8 mouse cellular contexts compared by ENCODE assay signal in genomic region chr15:87545130-87545642, GRCm38 (mm10). TPM values are rescaled to one million over a fixed set of nuclear protein-coding genes. Genes with fewer than 3 reads are reported as not detected.
DNase-seq lines count a peak whose midpoint lies in the region; ATAC-seq and TF ChIP-seq lines count a peak whose summit lies in the region.

No protein-coding gene starts in this region.

- H3K36me3 ChIP-seq in neural tube, embryonic 11.5 days (ENCODE audit: control insufficient read depth, insufficient read depth, low read length), result no peaks in the 10 kb centered on the region
- H3K36me3 ChIP-seq in limb, embryonic 12.5 days, result no peaks in the 10 kb centered on the region
- H3K36me3 ChIP-seq in stomach, postnatal 0 days (ENCODE audit: control insufficient read depth, insufficient read depth, low read length), result no peaks in the 10 kb centered on the region

- peaks cover 15% of the 10 kb centered on the region for H3K27me3 ChIP-seq in neural tube, embryonic 11.5 days (ENCODE audit: control insufficient read depth, insufficient read depth, low read length)
- peaks cover 96% of the 10 kb centered on the region for H3K27me3 ChIP-seq in limb, embryonic 12.5 days
- H3K27me3 ChIP-seq in stomach, postnatal 0 days (ENCODE audit: control insufficient read depth, insufficient read depth, low read length), result peaks cover 25% of the 10 kb centered on the region; the same call in 1 of the 2 replicates

- ATAC-seq in frontal cortex, adult (ENCODE audit: low TSS enrichment), result peak; percentile 21; the same call in 1 of the 2 replicates
- no peak for ATAC-seq in neural tube, embryonic 11.5 days (ENCODE audit: insufficient read depth, low FRiP score, low TSS enrichment)
- ATAC-seq in limb, embryonic 12.5 days (ENCODE audit: insufficient number of reproducible peaks, insufficient read depth, low FRiP score, low TSS enrichment, low read depth), result peak; percentile 26; the same call in 1 of the 2 replicates
- 0 out of 2 replicates have a peak, but pooled peaks have one; percentile 8 for ATAC-seq in stomach, postnatal 0 days (ENCODE audit: low FRiP score, low TSS enrichment)

- TF ChIP-seq EP300 in stomach, postnatal 0 days (optimal IDR thresholded peaks at IDR 0.05), result no peak

- peak overlapping the region; percentile 87 for H3K4me2 ChIP-seq in neural tube, embryonic 11.5 days (ENCODE audit: low read depth)
- peak overlapping the region; percentile 95 for H3K4me2 ChIP-seq in limb, embryonic 12.5 days
- peak overlapping the region; percentile 62 for H3K4me2 ChIP-seq in stomach, postnatal 0 days (replicated peaks; ENCODE audit: low read depth)

- no peak for TF ChIP-seq CTCF in stomach, postnatal 0 days (IDR thresholded peaks at IDR 0.05; ENCODE audit: low read depth)

- H3K4me3 ChIP-seq in neural tube, embryonic 11.5 days (ENCODE audit: low read depth, low read length), result peak overlapping the region; percentile 71
- H3K4me3 ChIP-seq in limb, embryonic 12.5 days (replicated peaks), result peak overlapping the region; percentile 51
- peak overlapping the region; percentile 42 for H3K4me3 ChIP-seq in stomach, postnatal 0 days (ENCODE audit: low read depth, low read length)

- WGBS in neural tube, embryonic 11.5 days, result 11% methylated on average over 18 of the region's 18 CpGs
- 8% methylated on average over 18 of the region's 18 CpGs for WGBS in limb, embryonic 12.5 days
- WGBS in stomach, postnatal 0 days, result 17% methylated on average over 18 of the region's 18 CpGs

- H3K4me1 ChIP-seq in neural tube, embryonic 11.5 days (ENCODE audit: control insufficient read depth, insufficient read depth, low read length), result peaks cover 10% of the 10 kb centered on the region; the same call in 1 of the 2 replicates
- H3K4me1 ChIP-seq in limb, embryonic 12.5 days (replicated peaks), result peaks cover 3% of the 10 kb centered on the region
- no peaks in the 10 kb centered on the region; the same call in 1 of the 2 replicates for H3K4me1 ChIP-seq in stomach, postnatal 0 days (replicated peaks; ENCODE audit: control insufficient read depth, insufficient read depth)

- H3K9me3 ChIP-seq in neural tube, embryonic 11.5 days (ENCODE audit: control insufficient read depth, low read length), result no peaks in the 10 kb centered on the region
- H3K9me3 ChIP-seq in limb, embryonic 12.5 days, result no peaks in the 10 kb centered on the region
- H3K9me3 ChIP-seq in stomach, postnatal 0 days (ENCODE audit: control insufficient read depth, low read length), result no peaks in the 10 kb centered on the region

- H3K27ac ChIP-seq in neural tube, embryonic 11.5 days (ENCODE audit: low read depth, low read length), result no peak overlapping the region
- H3K27ac ChIP-seq in limb, embryonic 12.5 days, result no peak overlapping the region
- H3K27ac ChIP-seq in stomach, postnatal 0 days (replicated peaks), result no peak overlapping the region

- H3K9ac ChIP-seq in neural tube, embryonic 11.5 days (ENCODE audit: low read length), result peak overlapping the region; percentile 88
- peak overlapping the region; percentile 51; the same call in 1 of the 2 replicates for H3K9ac ChIP-seq in limb, embryonic 12.5 days (replicated peaks)
- H3K9ac ChIP-seq in stomach, postnatal 0 days (ENCODE audit: low read length), result no peak overlapping the region

- DNase-seq in frontal cortex, postnatal 10 days (ENCODE audit: low spot score in 2 of 2), result no peak
- DNase-seq in neural tube, embryonic 11.5 days (ENCODE audit: low spot score), result no peak
- no peak for DNase-seq in neural tube, embryonic 10.5 days (ENCODE audit: extremely low spot score, low spot score)
- DNase-seq in stomach, postnatal 0 days (ENCODE audit: low spot score), result no peak
- DNase-seq in spleen, adult 12 weeks (ENCODE audit: low spot score), result no peak
- DNase-seq in right cerebral cortex, adult 2 months (ENCODE audit: low spot score in 2 of 2), result no peak

RNA-seq across cellular contexts. Expression of gene Fam19a5, which starts 1.1 kb away (rescaled TPM):
- 9.4 and 9.7 TPM in 2 replicates for polyA plus RNA-seq in neural tube, embryonic 11.5 days (2014; fragmentation: Nextera tagmentation; extraction: Ambion mirVana)
- 2.6 and 3.5 TPM in 2 replicates for polyA plus RNA-seq in limb, embryonic 12.5 days (2016; fragmentation: Nextera tagmentation; extraction: Ambion mirVana)
- 3.0 and 3.6 TPM in 2 replicates for polyA plus RNA-seq in stomach, postnatal 0 days (2015; fragmentation: Nextera tagmentation; extraction: Ambion mirVana)
